Mouse (Mus musculus) liver, embryonic 14.5 days (tissue): Measurements from ENCODE around the gene Gm45713.

ENCODE experiments used
- CTCF ChIP-seq: IDR thresholded peaks from 2 replicates; pipeline ENCODE4 v1.5.1; 2016; ENCODE audit warnings: antibody characterized with exemption, low read depth, control low read depth
- EP300 ChIP-seq: IDR thresholded peaks from 2 replicates; pipeline ENCODE4 v1.6.1; 2016; ENCODE audit warnings: antibody characterized with exemption, low read depth

DNA sequence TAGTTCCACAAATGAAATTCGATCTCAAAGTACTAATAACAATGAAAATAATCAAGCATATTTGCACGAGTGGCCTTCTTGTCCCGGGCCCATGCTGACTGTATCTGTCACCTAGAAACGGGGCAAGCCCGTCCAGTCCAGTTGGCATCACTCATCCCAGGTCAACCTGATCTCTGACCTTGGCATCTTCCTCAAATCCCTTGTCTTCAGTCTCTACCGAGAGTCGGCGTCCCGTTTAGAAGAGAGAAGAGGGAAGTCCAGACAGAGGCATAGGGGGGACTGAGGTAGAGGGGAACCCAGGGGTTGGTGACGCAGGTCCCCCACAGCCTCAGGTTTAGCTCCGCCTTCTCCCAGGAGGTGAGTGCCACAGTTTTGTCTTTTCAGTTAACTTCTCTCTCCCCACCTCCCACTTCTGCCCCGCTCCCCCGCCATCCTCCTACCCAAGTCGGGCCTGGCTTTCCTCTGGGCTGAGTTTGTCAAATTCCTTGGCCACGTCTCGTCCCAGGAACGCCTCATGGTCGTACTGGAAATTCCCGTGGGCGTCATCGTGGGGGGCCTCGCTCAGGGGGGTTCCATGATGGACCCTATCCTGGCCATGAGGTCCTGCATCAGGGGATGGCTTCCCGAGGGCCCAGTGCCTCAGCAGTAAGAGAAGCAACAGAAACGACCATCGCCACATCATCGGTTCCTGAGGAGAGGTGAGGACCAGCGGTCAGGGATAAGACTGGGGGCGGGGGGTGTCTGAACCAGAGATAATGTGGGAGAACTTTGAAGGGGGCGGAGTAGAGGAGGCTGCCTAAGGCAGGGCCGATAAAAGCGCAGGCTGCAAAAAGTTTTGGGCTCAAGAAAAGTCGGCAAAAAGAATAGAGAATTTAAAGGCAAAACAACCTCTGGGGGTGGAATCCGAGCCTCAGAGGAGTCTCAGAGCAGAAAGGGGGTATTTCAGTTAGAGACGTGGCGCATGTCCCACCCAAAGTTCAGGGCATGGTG is 44.7 kb downstream of the Gm45713 start:
- TF ChIP-seq CTCF (no peak), EP300 (no peak)
